Mouse (Mus musculus): Measurements from ENCODE around the gene Zfp937.
"Not testable (repeated sequence)": the region's sequence is repeated elsewhere in the genome, so short reads cannot be mapped to it uniquely, and the experiment has no call there.

Zfp937 gene

DNA sequence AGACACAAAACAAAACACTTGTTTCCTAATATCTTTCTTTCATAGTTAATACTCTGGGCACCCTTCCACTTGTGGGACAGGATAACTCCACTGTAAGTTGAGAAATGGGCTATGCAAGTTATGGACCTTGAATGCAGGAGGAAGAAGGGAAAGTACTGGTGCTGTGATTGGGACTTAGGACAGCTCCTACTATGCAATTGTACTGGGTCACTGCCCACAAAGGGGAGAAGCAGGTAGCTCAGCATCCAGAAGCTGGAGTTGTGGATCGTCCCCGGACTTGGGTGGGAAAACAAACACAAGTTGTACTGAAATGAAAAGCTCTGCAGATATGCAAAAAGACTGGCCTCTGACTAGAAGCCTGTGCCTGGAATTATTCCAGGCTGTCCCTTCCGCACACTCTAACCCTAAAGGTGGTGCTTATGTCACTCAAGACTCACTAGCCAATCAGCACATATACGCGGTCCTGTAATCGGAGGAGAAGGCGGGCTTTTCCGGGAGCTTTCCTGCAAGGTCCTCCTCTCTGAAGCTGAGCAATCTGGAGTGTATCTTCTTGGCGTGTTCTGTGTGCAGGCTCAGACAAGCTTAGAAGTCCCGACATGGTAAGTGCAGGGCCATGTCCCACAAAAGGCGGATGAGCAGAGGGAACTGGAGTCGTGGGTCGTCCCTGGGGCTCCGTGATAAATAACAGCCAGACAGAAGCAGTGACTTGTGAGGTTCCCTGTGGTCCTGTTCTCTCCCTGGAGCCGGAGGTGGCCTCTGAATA is at the start of gene Zfp937:
Zfp937 (plus strand) TSS at position 474 of the 763 bp plus-strand sequence.
- peak; percentile 92 for DNase-seq

GRCm38 (mm10) chr2:150173833-150174232 is 44.0 kb upstream of the Zfp937 start:
- no peak for DNase-seq

DNA sequence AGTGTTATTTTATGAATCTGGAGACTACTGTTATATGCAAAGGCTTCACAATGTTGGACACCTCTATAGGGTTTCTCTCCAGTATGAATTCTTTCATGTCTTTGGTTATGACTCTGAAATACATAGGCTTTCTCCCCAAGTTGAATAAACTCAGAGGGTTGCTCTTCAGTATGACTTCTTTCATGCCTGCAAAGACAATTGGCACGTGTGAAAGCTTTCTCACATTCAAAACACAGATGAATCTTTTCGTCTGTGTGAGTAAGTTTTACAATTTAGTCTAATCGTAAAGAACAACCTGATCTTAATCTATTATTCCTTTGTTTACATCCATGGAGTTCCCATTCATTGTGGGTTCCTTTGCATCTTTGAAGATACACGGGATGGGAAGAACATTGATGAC is 38.3 kb upstream of the Zfp937 start, which contains the start of gene Gm10770:
Gm10770 (minus strand) TSS at position 101 of the 400 bp plus-strand sequence.
- DNase-seq: not testable (repeated sequence)

DNA sequence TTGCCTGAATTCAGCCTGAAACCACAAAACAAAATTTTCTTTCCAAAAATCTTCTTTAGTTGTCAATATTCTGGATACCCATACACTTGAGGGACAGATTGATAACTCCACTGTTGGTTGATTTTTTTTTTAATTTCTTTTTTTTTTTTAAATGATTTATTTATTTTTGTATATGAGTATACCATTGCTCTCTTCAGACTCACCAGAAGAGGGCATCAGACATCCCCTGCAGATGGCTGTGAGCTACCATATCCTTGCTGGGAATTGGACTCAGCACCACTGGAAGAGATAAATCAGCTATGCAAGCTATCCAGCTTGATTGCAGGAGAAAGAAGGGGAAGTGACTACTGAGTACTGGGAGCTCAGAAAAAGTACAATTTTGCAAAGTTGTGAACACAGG is 36.8 kb upstream of the Zfp937 start:
- not testable (repeated sequence) for DNase-seq

GRCm38 (mm10) chr2:150181570-150181999 is 36.3 kb upstream of the Zfp937 start, which contains the start of gene Gm14139:
TSS of gene Gm14139 (plus strand) at chr2:150181755.
- not testable (repeated sequence) for DNase-seq

GRCm38 (mm10) chr2:150218363-150218725 is 471 bp downstream of the Zfp937 start:
- DNase-seq: not testable (repeated sequence)

- not testable (repeated sequence) for DNase-seq
These were observed 5.4 kb downstream of the Zfp937 start for GRCm38 (mm10) chr2:150223263-150223662.

GRCm38 (mm10) chr2:150243211-150243610 is 25.3 kb downstream of the Zfp937 start:
- peak; percentile 23 for DNase-seq

DNA sequence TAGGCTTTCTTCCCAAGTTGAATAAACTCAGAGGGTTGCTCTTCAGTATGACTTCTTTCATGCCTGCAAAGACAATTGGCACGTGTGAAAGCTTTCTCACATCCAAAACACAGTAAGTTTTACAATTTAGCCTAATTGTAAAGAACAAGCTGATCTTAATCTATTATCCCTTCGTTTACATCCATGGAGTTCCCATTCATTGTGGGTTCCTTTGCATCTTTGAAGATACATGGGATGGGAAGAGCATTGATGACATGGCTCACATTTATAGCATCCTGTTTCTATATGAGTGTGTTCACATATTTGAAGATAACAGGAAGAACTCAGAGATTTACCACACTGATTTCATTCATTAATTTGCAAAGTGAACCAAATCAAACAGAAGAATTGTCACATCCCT is 37.6 kb downstream of the Zfp937 start, which contains the start of gene Gm21994:
Gm21994 (minus strand) TSS at position 101 of the 400 bp plus-strand sequence.
- not testable (repeated sequence) for DNase-seq

DNA sequence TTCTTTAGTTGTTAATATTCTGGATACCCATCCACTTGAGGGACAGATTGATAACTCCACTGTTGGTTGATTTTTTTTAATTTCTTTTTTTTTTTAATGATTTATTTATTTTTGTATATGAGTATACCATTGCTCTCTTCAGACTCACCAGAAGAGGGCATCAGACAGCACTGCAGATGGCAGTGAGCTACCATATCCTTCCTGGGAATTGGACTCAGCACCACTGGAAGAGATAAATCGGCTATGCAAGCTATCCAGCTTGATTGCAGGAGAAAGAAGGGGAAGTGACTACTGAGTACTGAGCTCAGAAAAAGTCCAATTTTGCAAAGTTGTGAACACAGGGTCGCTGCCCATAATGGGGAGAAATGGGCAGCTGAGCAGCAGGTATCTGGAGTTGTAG is 39.0 kb downstream of the Zfp937 start:
- DNase-seq: not testable (repeated sequence)

- DNase-seq: not testable (repeated sequence)
These were observed 39.4 kb downstream of the Zfp937 start, which contains the start of gene Gm14124 for GRCm38 (mm10) chr2:150257291-150257690. TSS of gene Gm14124 (plus strand) at chr2:150257517.

Measured in kidney, adult 11 months (tissue).